ENCODE assay signal across 19 mouse cellular contexts in the genomic region with DNA sequence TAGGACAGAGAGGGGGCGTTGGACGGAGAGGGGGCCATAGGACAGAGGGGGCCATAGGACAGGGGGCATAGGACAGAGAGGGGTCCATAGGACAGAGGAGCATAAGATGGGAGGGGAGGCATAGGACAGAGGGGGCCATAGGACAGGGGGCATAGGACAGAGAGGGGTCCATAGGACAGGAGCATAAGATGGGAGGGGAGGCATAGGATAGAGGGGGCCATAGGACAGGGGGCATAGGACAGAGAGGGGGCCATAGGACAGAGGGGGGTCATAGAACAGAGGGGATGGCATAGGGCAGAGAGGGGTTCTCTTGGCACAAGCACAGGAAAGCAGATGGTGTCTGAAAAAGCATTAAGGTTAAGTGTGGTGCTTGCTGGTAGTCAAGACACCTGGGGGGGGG. TPM values are rescaled to one million over a fixed set of nuclear protein-coding genes. Genes with fewer than 3 reads are reported as not detected.
DNase-seq lines count a peak whose midpoint lies in the region; ATAC-seq and TF ChIP-seq lines count a peak whose summit lies in the region.
"Had no signal": no experiment of that assay in that cellular context is flagged by ENCODE, and none has a peak within 500 bp of the region (broad histone marks: within the 10 kb centered on the region; RNA-seq: fewer than 3 reads in every experiment).

No protein-coding gene starts in this region.

- H3K4me1 ChIP-seq in kidney, embryonic 15.5 days: no peaks in the 10 kb centered on the region
- H3K4me1 ChIP-seq in kidney, adult 2 months (ENCODE audit: control insufficient read depth, insufficient read depth, low read length): no peaks in the 10 kb centered on the region
- H3K4me1 ChIP-seq in stomach, embryonic 16.5 days (ENCODE audit: control insufficient read depth, insufficient read depth, low read length): no peaks in the 10 kb centered on the region
- no peaks in the 10 kb centered on the region for H3K4me1 ChIP-seq in stomach, postnatal 0 days (replicated peaks; ENCODE audit: control insufficient read depth, insufficient read depth)
- H3K4me1 ChIP-seq in midbrain, embryonic 12.5 days: no peaks in the 10 kb centered on the region
- H3K4me1 ChIP-seq: limb, embryonic 15.5 days; lung, embryonic 15.5 days had no signal

- ATAC-seq in kidney, embryonic 15.5 days (replicated peaks; ENCODE audit: low FRiP score): 0 out of 2 replicates have a peak, but pooled peaks have one; percentile 5
- peak; percentile 49; the same call in 1 of the 2 replicates for ATAC-seq in stomach, embryonic 16.5 days (ENCODE audit: insufficient read depth, low FRiP score)
- ATAC-seq in stomach, postnatal 0 days (ENCODE audit: low FRiP score, low TSS enrichment): no peak
- ATAC-seq in midbrain, embryonic 12.5 days (ENCODE audit: low FRiP score, low read depth): peak; percentile 42; the same call in 1 of the 2 replicates
- no peak for ATAC-seq in megakaryocyte, adult 5-6 weeks (ENCODE audit: poor library complexity, severe bottlenecking)

- H3K36me3 ChIP-seq in kidney, embryonic 15.5 days: peaks cover 13% of the 10 kb centered on the region; the same call in 1 of the 2 replicates
- H3K36me3 ChIP-seq in kidney, adult 2 months (ENCODE audit: control insufficient read depth, insufficient read depth, low read length): no peaks in the 10 kb centered on the region
- no peaks in the 10 kb centered on the region for H3K36me3 ChIP-seq in stomach, embryonic 16.5 days (ENCODE audit: control insufficient read depth, insufficient read depth, low read length)
- H3K36me3 ChIP-seq in stomach, postnatal 0 days (ENCODE audit: control insufficient read depth, insufficient read depth, low read length): no peaks in the 10 kb centered on the region
- peaks cover 7% of the 10 kb centered on the region for H3K36me3 ChIP-seq in midbrain, embryonic 12.5 days
- H3K36me3 ChIP-seq: lung, embryonic 15.5 days had no signal

- no peak overlapping the region for H3K4me3 ChIP-seq in kidney, embryonic 15.5 days (replicated peaks)
- no peak overlapping the region for H3K4me3 ChIP-seq in kidney, adult 2 months (ENCODE audit: insufficient read depth, low read depth, low read length)
- H3K4me3 ChIP-seq in stomach, embryonic 16.5 days (replicated peaks; ENCODE audit: low read length): no peak overlapping the region
- no peak overlapping the region for H3K4me3 ChIP-seq in stomach, postnatal 0 days (ENCODE audit: low read depth, low read length)
- H3K4me3 ChIP-seq in midbrain, embryonic 12.5 days: no peak overlapping the region
- H3K4me3 ChIP-seq: limb, embryonic 15.5 days; lung, embryonic 15.5 days; myocyte had no signal

- no peak overlapping the region for H3K4me2 ChIP-seq in kidney, embryonic 15.5 days
- H3K4me2 ChIP-seq in stomach, embryonic 16.5 days (ENCODE audit: low read depth, low read length): no peak overlapping the region
- no peak overlapping the region for H3K4me2 ChIP-seq in stomach, postnatal 0 days (replicated peaks; ENCODE audit: low read depth)
- H3K4me2 ChIP-seq in midbrain, embryonic 12.5 days (replicated peaks): no peak overlapping the region
- H3K4me2 ChIP-seq: limb, embryonic 15.5 days; lung, embryonic 15.5 days had no signal

- H3K9ac ChIP-seq in kidney, embryonic 15.5 days: no peak overlapping the region
- no peak overlapping the region for H3K9ac ChIP-seq in stomach, embryonic 16.5 days (ENCODE audit: low read length)
- no peak overlapping the region for H3K9ac ChIP-seq in stomach, postnatal 0 days (ENCODE audit: low read length)
- no peak overlapping the region for H3K9ac ChIP-seq in midbrain, embryonic 12.5 days (replicated peaks)
- H3K9ac ChIP-seq: limb, embryonic 15.5 days; lung, embryonic 15.5 days had no signal

- 100% methylated on average over 2 of the region's 2 CpGs for WGBS in kidney, embryonic 15.5 days
- WGBS in kidney, adult 2 months: 96% methylated on average over 2 of the region's 2 CpGs
- WGBS in stomach, embryonic 16.5 days: 100% methylated on average over 2 of the region's 2 CpGs
- WGBS in stomach, postnatal 0 days: 96% methylated on average over 2 of the region's 2 CpGs
- WGBS in midbrain, embryonic 12.5 days: 97% methylated on average over 2 of the region's 2 CpGs

- no peak for DNase-seq in kidney, adult 2 months
- DNase-seq in stomach, postnatal 0 days (ENCODE audit: low spot score): no peak
- no peak for DNase-seq in left cerebral cortex, adult 18-20 months (ENCODE audit: low spot score in 2 of 2)
- DNase-seq: adrenal gland, adult 2 months; cerebellum, postnatal 14 days; embryo, embryonic 11 days; gastrocnemius, postnatal 10 days; heart, adult 18-20 months; kidney, adult 18-20 months; kidney, postnatal 4 days; right cerebral cortex, postnatal 14 days; thymus, postnatal 14 days had no signal

- TF ChIP-seq EP300 in stomach, postnatal 0 days (optimal IDR thresholded peaks at IDR 0.05): no peak

- TF ChIP-seq CTCF in kidney, adult 2 months (conservative IDR thresholded peaks at IDR 0.05; ENCODE audit: insufficient read depth, insufficient read length, low read depth, low read length): no peak
- TF ChIP-seq CTCF in stomach, postnatal 0 days (IDR thresholded peaks at IDR 0.05; ENCODE audit: low read depth): no peak

- no peak overlapping the region for H3K27ac ChIP-seq in kidney, embryonic 15.5 days
- no peak overlapping the region for H3K27ac ChIP-seq in kidney, adult 2 months (ENCODE audit: insufficient read depth, low read depth, low read length)
- H3K27ac ChIP-seq in stomach, embryonic 16.5 days (ENCODE audit: low read length): no peak overlapping the region
- H3K27ac ChIP-seq in stomach, postnatal 0 days (replicated peaks): no peak overlapping the region
- H3K27ac ChIP-seq in midbrain, embryonic 12.5 days (replicated peaks): no peak overlapping the region
- H3K27ac ChIP-seq: limb, embryonic 15.5 days; lung, embryonic 15.5 days had no signal

- TF ChIP-seq POLR2A in kidney, adult 2 months (IDR thresholded peaks at IDR 0.05; ENCODE audit: low read depth, low read length): no peak

- H3K9me3 ChIP-seq in kidney, embryonic 15.5 days (replicated peaks): no peaks in the 10 kb centered on the region
- H3K9me3 ChIP-seq in stomach, embryonic 16.5 days (replicated peaks; ENCODE audit: control insufficient read depth, low read length): no peaks in the 10 kb centered on the region
- H3K9me3 ChIP-seq in stomach, postnatal 0 days (ENCODE audit: control insufficient read depth, low read length): no peaks in the 10 kb centered on the region
- H3K9me3 ChIP-seq in midbrain, embryonic 12.5 days: no peaks in the 10 kb centered on the region
- H3K9me3 ChIP-seq: limb, embryonic 15.5 days; lung, embryonic 15.5 days had no signal

- H3K27me3 ChIP-seq in kidney, embryonic 15.5 days: no peaks in the 10 kb centered on the region
- no peaks in the 10 kb centered on the region for H3K27me3 ChIP-seq in kidney, adult 2 months (replicated peaks; ENCODE audit: control insufficient read depth, insufficient read depth, low read length)
- no peaks in the 10 kb centered on the region for H3K27me3 ChIP-seq in stomach, embryonic 16.5 days (ENCODE audit: control insufficient read depth, insufficient read depth, low read length)
- no peaks in the 10 kb centered on the region for H3K27me3 ChIP-seq in stomach, postnatal 0 days (ENCODE audit: control insufficient read depth, insufficient read depth, low read length)
- H3K27me3 ChIP-seq in midbrain, embryonic 12.5 days: no peaks in the 10 kb centered on the region
- H3K27me3 ChIP-seq: limb, embryonic 15.5 days; lung, embryonic 15.5 days had no signal

RNA-seq across cellular contexts. Expression of a gene that starts 50.6 kb away (rescaled TPM):
- 19.8 and 30.2 TPM in 2 replicates for polyA plus RNA-seq in kidney, embryonic 15.5 days (2015; fragmentation: Nextera tagmentation; extraction: Ambion mirVana)
- 47.3 and 48.1 TPM in 2 replicates for polyA plus RNA-seq in kidney, adult 2 months (2012; rRNA removed)
- polyA plus RNA-seq in stomach, embryonic 16.5 days (2015; fragmentation: Nextera tagmentation; extraction: Ambion mirVana): 19.7 and 20.3 TPM in 2 replicates
- polyA plus RNA-seq in stomach, postnatal 0 days (2015; fragmentation: Nextera tagmentation; extraction: Ambion mirVana): 12.6 and 13.1 TPM in 2 replicates
- polyA plus RNA-seq in midbrain, embryonic 12.5 days (2016; fragmentation: Nextera tagmentation; extraction: Ambion mirVana): 33.5 and 34.7 TPM in 2 replicates
- total RNA-seq in left cerebral cortex, adult 18-20 months (2021): 100 to 1,000 TPM; 251 to 285 TPM
- 17.9 and 32.0 TPM in 2 replicates for total RNA-seq in megakaryocyte, adult 5-6 weeks (2015)
- total RNA-seq in megakaryocyte, adult 5-6 weeks (2017): 24.4 and 26.3 TPM in 2 replicates

Comparison
In these comparisons a context has a peak if more than half of its experiments do, and no peak if none do; other contexts are left out.
1. ATAC-seq: peak in kidney, embryonic 15.5 days (single experiment), stomach, embryonic 16.5 days (single experiment) and midbrain, embryonic 12.5 days (single experiment); none in stomach, postnatal 0 days (single experiment) and megakaryocyte, adult 5-6 weeks (single experiment).